Mouse (Mus musculus) CH12.LX (cell line): Measurements from ENCODE around the gene Clstn1. TPM values are rescaled to one million over a fixed set of nuclear protein-coding genes. Genes with fewer than 3 reads are reported as not detected.

Experiments used
- DNase-seq: peaks from one replicate; pipeline ENCODE4 v3.0.0-alpha.2; 2013; ENCODE audit errors: extremely low read depth
- H3K27ac ChIP-seq: 2 replicates; pipeline ENCODE4 v1.5.1; 2012; ENCODE audit warnings: low read depth, mild to moderate bottlenecking, control low read depth, moderate library complexity; ENCODE audit not compliant: insufficient read depth
- H3K27me3 ChIP-seq: replicated peaks from 2 replicates; pipeline ENCODE3; 2012; ENCODE audit warnings: inconsistent platforms
- H3K36me3 ChIP-seq, 2 experiments: replicated peaks in 1 of 2; 2 replicates each; pipeline versions ENCODE3 to v1.6.1; 2012; ENCODE audit warnings: inconsistent platforms in 1 of 2, low read length in 1 of 2, mild to moderate bottlenecking in 1 of 2, mixed read lengths in 1 of 2, moderate library complexity in 1 of 2; ENCODE audit not compliant: control insufficient read depth in 1 of 2, insufficient read depth in 1 of 2
- H3K4me1 ChIP-seq, 2 experiments: 2 replicates each; pipeline ENCODE4 v1.6.1; 2012; ENCODE audit warnings: inconsistent platforms in 1 of 2, moderate library complexity in 1 of 2; ENCODE audit not compliant: insufficient read depth in 2 of 2, control insufficient read depth in 1 of 2
- H3K4me2 ChIP-seq: 2 replicates; pipeline ENCODE4 v1.6.1; 2012; ENCODE audit warnings: low read depth, mild to moderate bottlenecking, control low read depth; ENCODE audit not compliant: poor library complexity, insufficient read depth, severe bottlenecking
- H3K4me3 ChIP-seq, 3 experiments: fragments of 150-350 bp in 1 of 3; sonication (generic) in 1 of 3; replicated peaks in 1 of 3; 2 replicates each; pipeline versions ENCODE3 to v1.5.1; 2011 to 2012; ENCODE audit warnings: low read depth in 2 of 3, low read length in 2 of 3, mild to moderate bottlenecking in 2 of 3, moderate library complexity in 2 of 3, control low read depth in 1 of 3, improper control_type of control experiment in 1 of 3, inconsistent platforms in 1 of 3, mixed read lengths in 1 of 3; ENCODE audit not compliant: poor library complexity in 1 of 3
- H3K79me2 ChIP-seq: replicated peaks from 2 replicates; pipeline ENCODE4 v1.6.1; 2012; ENCODE audit warnings: mild to moderate bottlenecking, moderate library complexity; ENCODE audit not compliant: control insufficient read depth, poor library complexity, insufficient read depth, severe bottlenecking; ENCODE audit errors: extremely low read depth
- H3K9ac ChIP-seq: 2 replicates; pipeline ENCODE4 v1.6.1; 2012; ENCODE audit warnings: low read depth, mild to moderate bottlenecking, control low read depth, moderate library complexity; ENCODE audit not compliant: insufficient read depth
- H3K9me3 ChIP-seq: replicated peaks from 2 replicates; pipeline ENCODE3; 2012; ENCODE audit warnings: low read length, inconsistent platforms, mixed read lengths
- CHD2 ChIP-seq: IDR thresholded peaks from 2 replicates; pipeline ENCODE4 v1.6.1; 2011; ENCODE audit warnings: low read length, improper control_type of control experiment
- ELF1 ChIP-seq: IDR thresholded peaks from 2 replicates; pipeline ENCODE4 v1.6.1; 2014; ENCODE audit warnings: low read depth, mild to moderate bottlenecking, inconsistent platforms, low read length, improper control_type of control experiment
- GABPA ChIP-seq: IDR thresholded peaks from 2 replicates; pipeline ENCODE4 v1.6.1; 2012; ENCODE audit warnings: low read depth, low read length, improper control_type of control experiment, inconsistent platforms; ENCODE audit not compliant: insufficient replicate concordance
- IRF4 ChIP-seq: IDR thresholded peaks from 2 replicates; pipeline ENCODE4 v1.6.1; 2014; ENCODE audit warnings: low read depth, mild to moderate bottlenecking, inconsistent platforms, low read length, improper control_type of control experiment
- JUND ChIP-seq: conservative IDR thresholded peaks from 2 replicates; pipeline ENCODE4 v1.6.1; 2011; ENCODE audit warnings: low read depth, low read length, improper control_type of control experiment
- MAFK ChIP-seq: IDR thresholded peaks from 2 replicates; pipeline ENCODE4 v1.6.1; 2011; ENCODE audit warnings: low read length, improper control_type of control experiment; ENCODE audit not compliant: insufficient replicate concordance
- MYC ChIP-seq: IDR thresholded peaks from 2 replicates; pipeline ENCODE4 v1.6.1; 2011; ENCODE audit warnings: low read depth, mild to moderate bottlenecking, improper control_type of control experiment, low read length
- POLR2A ChIP-seq: IDR thresholded peaks from 2 replicates; pipeline ENCODE4 v1.6.1; 2011; ENCODE audit warnings: low read depth, mild to moderate bottlenecking, improper control_type of control experiment, low read length
- POLR2AphosphoS2 ChIP-seq: IDR thresholded peaks from 2 replicates; pipeline ENCODE4 v1.6.1; 2011; ENCODE audit warnings: low read depth, low read length, improper control_type of control experiment
- RCOR1 ChIP-seq: conservative IDR thresholded peaks from 2 replicates; pipeline ENCODE4 v1.6.1; 2012; ENCODE audit warnings: low read depth, mild to moderate bottlenecking, inconsistent platforms, low read length, improper control_type of control experiment
- SMC3 ChIP-seq: IDR thresholded peaks from 2 replicates; pipeline ENCODE4 v1.6.1; 2011; ENCODE audit warnings: low read depth, low read length, improper control_type of control experiment
- TBP ChIP-seq: conservative IDR thresholded peaks from 2 replicates; pipeline ENCODE4 v1.6.1; 2011; ENCODE audit warnings: low read depth, low read length, improper control_type of control experiment
- UBTF ChIP-seq: IDR thresholded peaks from 2 replicates; pipeline ENCODE4 v1.6.1; 2012; ENCODE audit warnings: low read depth, mild to moderate bottlenecking, inconsistent platforms, low read length, improper control_type of control experiment, moderate library complexity
- USF1 ChIP-seq: IDR thresholded peaks from 2 replicates; pipeline ENCODE4 v1.6.1; 2014; ENCODE audit warnings: low read depth, mild to moderate bottlenecking, inconsistent platforms, low read length, improper control_type of control experiment
- ZC3H11A ChIP-seq: IDR thresholded peaks from 2 replicates; pipeline ENCODE4 v1.6.1; 2012; ENCODE audit warnings: low read depth, mild to moderate bottlenecking, inconsistent platforms, low read length, improper control_type of control experiment
- dilution Hi-C: fragments of 300-500 bp; cut with MboI; formaldehyde crosslinking; loops from 2 replicates; pipeline ENCODE4 v1.14.3; 2020; ENCODE audit warnings: low sequenced_read_pairs; ENCODE audit not compliant: extremely low pct_unique_long_range_greater_than_20kb, extremely low pct_ligation_motif_present
- in situ Hi-C: fragments of 300-500 bp; cut with MboI; formaldehyde crosslinking; loops from 3 replicates; pipeline ENCODE4 v1.14.3; 2019; ENCODE audit warnings: low sequenced_read_pairs, low pct_ligation_motif_present, low pct_unique_long_range_greater_than_20kb, mixed read lengths
- polyA plus RNA-seq: library from polyadenylated mRNA; unstranded; fragments of >175 nt; gene quantifications from 2 replicates; pipeline ENCODE4 v1.2.1, GENCODE M21; 2012; ENCODE audit warnings: low read depth; ENCODE audit not compliant: insufficient read length
- total RNA-seq, 2 experiments: library from RNA; depleted of rRNA; stranded (reverse); fragments of 300-350 nt in 1 of 2; fragments of >200 nt in 1 of 2; gene quantifications; 2 replicates each; pipeline ENCODE4 v1.2.3; 2012 to 2014

Gene Clstn1
- total and polyA plus RNA-seq, 3 experiments: 26.4 to 53.1 (median 35.2) TPM

DNA sequence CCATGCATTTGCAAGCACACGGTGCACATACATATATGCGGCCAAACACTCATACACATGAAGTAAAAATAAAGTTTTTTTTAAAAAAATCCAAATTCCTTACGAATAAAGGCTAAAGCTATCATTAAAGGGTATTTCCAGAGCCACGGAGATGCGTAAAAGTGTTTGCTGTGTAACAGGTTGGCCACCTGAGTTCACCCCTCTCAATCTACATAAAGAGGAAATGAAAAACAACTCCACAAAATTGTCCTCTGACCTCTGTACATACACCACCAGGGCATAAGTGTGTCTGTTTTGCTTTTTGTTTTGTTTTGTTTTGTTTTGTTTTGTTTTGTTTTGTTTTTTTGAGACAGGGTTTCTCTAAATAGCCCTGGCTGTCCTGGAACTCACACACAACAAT lies 86.5 kb downstream of the Clstn1 start:
- in situ Hi-C loops: no loop called here

GRCm38 (mm10) chr4:149674814-149675377 lies 88.6 kb downstream of the Clstn1 start:
- H3K4me1 ChIP-seq: peaks cover 0 to 58% of the 10 kb centered on the region in 2 experiments; a peak in 2 of 4 replicates
- H3K9ac ChIP-seq: no peak overlapping the region
- in situ Hi-C loops (no loop called here), dilution Hi-C loops (no loop called here)
- peaks cover 35% of the 10 kb centered on the region for H3K79me2 ChIP-seq
- TF ChIP-seq SMC3 (no peak), POLR2A (no peak), CHD2 (no peak), IRF4 (no peak), RCOR1 (no peak), MAFK (no peak), JUND (no peak), ELF1 (no peak), USF1 (no peak), ZC3H11A (no peak), MYC (no peak), TBP (no peak), UBTF (no peak)
- no peak for DNase-seq
- no peaks in the 10 kb centered on the region for H3K27me3 ChIP-seq
- H3K4me2 ChIP-seq: no peak overlapping the region
- peaks cover 71 to 92% of the 10 kb centered on the region in 2 experiments for H3K36me3 ChIP-seq
- no peak overlapping the region for H3K4me3 ChIP-seq
- peaks cover 11% of the 10 kb centered on the region for H3K9me3 ChIP-seq
- no peak overlapping the region for H3K27ac ChIP-seq

More for the DNA sequence above, 86.5 kb downstream of the Clstn1 start:
- Histone ChIP-seq H3K36me3 (peaks cover 77 to 92% of the 10 kb centered on the region in 2 experiments), H3K27ac (no peak overlapping the region), H3K4me1 (peaks cover 0 to 68% of the 10 kb centered on the region in 2 experiments; a peak in 2 of 4 replicates), H3K4me3 (no peak overlapping the region), H3K4me2 (no peak overlapping the region), H3K27me3 (no peaks in the 10 kb centered on the region), H3K79me2 (peaks cover 38% of the 10 kb centered on the region), H3K9ac (no peak overlapping the region), H3K9me3 (peaks cover 12% of the 10 kb centered on the region)
- dilution Hi-C loops: no loop called here
- DNase-seq: no peak
- TF ChIP-seq GABPA: no peak
- TF ChIP-seq POLR2A: no peak
- TF ChIP-seq POLR2AphosphoS2: no peak
